Mouse (Mus musculus) fibroblast of lung, adult 2 months (primary cell): ENCODE data around the gene 1700034J05Rik.

Experiments
- DNase-seq: peaks from one replicate; pipeline ENCODE4 v3.0.0-alpha.2; 2011; ENCODE audit warnings: low read depth

Gene 1700034J05Rik

GRCm38 (mm10) chr6:146954258-146954657 is at the start of gene 1700034J05Rik:
Gene 1700034J05Rik, minus strand, starts transcription at chr6:146954422.
- no peak for DNase-seq

- DNase-seq, result no peak
Observed at GRCm38 (mm10) chr6:146999755-147000154, 45.5 kb upstream of the 1700034J05Rik start.

GRCm38 (mm10) chr6:146999302-146999701 is 45.1 kb upstream of the 1700034J05Rik start:
- DNase-seq, result no peak

- no peak for DNase-seq
Observed at GRCm38 (mm10) chr6:146998710-146999109, 44.5 kb upstream of the 1700034J05Rik start.

- no peak for DNase-seq
Observed at GRCm38 (mm10) chr6:146997006-146997405, 42.8 kb upstream of the 1700034J05Rik start.

- DNase-seq, result no peak
Observed at GRCm38 (mm10) chr6:146995878-146996277, 41.7 kb upstream of the 1700034J05Rik start.

GRCm38 (mm10) chr6:146995391-146995790 is 41.2 kb upstream of the 1700034J05Rik start:
- no peak for DNase-seq

- no peak for DNase-seq
Observed at GRCm38 (mm10) chr6:146994236-146994635, 40.0 kb upstream of the 1700034J05Rik start.

GRCm38 (mm10) chr6:146984569-146984968 is 30.3 kb upstream of the 1700034J05Rik start:
- no peak for DNase-seq

GRCm38 (mm10) chr6:146981249-146981835 is 27.1 kb upstream of the 1700034J05Rik start:
- no peak for DNase-seq

- no peak for DNase-seq
Observed at GRCm38 (mm10) chr6:146979953-146980352, 25.7 kb upstream of the 1700034J05Rik start.

GRCm38 (mm10) chr6:146979115-146979744 is 25.0 kb upstream of the 1700034J05Rik start:
- DNase-seq, result no peak

GRCm38 (mm10) chr6:146978691-146979114 is 24.5 kb upstream of the 1700034J05Rik start:
- no peak for DNase-seq

- DNase-seq, result no peak
Observed at GRCm38 (mm10) chr6:146976446-146976845, 22.2 kb upstream of the 1700034J05Rik start.

GRCm38 (mm10) chr6:146973830-146974229 is 19.6 kb upstream of the 1700034J05Rik start:
- DNase-seq, result no peak

- DNase-seq, result no peak
Observed at GRCm38 (mm10) chr6:146973406-146973805, 19.2 kb upstream of the 1700034J05Rik start.

- DNase-seq, result no peak
Observed at GRCm38 (mm10) chr6:146972740-146973139, 18.5 kb upstream of the 1700034J05Rik start.

GRCm38 (mm10) chr6:146972009-146972408 is 17.8 kb upstream of the 1700034J05Rik start:
- DNase-seq, result no peak

- DNase-seq, result no peak
Observed at GRCm38 (mm10) chr6:146971366-146971765, 17.1 kb upstream of the 1700034J05Rik start.

GRCm38 (mm10) chr6:146970811-146971210 is 16.6 kb upstream of the 1700034J05Rik start:
- DNase-seq, result no peak

- no peak for DNase-seq
Observed at GRCm38 (mm10) chr6:146967836-146968235, 13.6 kb upstream of the 1700034J05Rik start.

- DNase-seq, result no peak
Observed at GRCm38 (mm10) chr6:146966446-146967019, 12.3 kb upstream of the 1700034J05Rik start.

GRCm38 (mm10) chr6:146965139-146965772 is 11.0 kb upstream of the 1700034J05Rik start:
- no peak for DNase-seq
